In genomic region chr9:34846440-34846839, GRCm38 (mm10) we compare ENCODE assay signal across 22 mouse cellular contexts.
"Had no signal": no experiment of that assay in that cellular context is flagged by ENCODE, and none has a peak within 500 bp of the region (broad histone marks: within the 10 kb centered on the region; RNA-seq: fewer than 3 reads in every experiment).

No protein-coding gene starts in this region.

- H3K36me3 ChIP-seq: lung, embryonic 15.5 days; midbrain, embryonic 13.5 days; midbrain, embryonic 15.5 days; neural tube, embryonic 13.5 days; neural tube, embryonic 15.5 days; stomach, embryonic 15.5 days had no signal

- ATAC-seq: lung, postnatal 0 days; midbrain, embryonic 13.5 days; midbrain, embryonic 15.5 days had no signal

- H3K4me2 ChIP-seq: lung, embryonic 15.5 days; midbrain, embryonic 11.5 days; midbrain, embryonic 13.5 days; midbrain, embryonic 15.5 days; neural tube, embryonic 13.5 days; neural tube, embryonic 15.5 days; stomach, embryonic 15.5 days had no signal

- H3K9ac ChIP-seq: lung, embryonic 15.5 days; midbrain, embryonic 13.5 days; midbrain, embryonic 15.5 days; neural tube, embryonic 13.5 days; neural tube, embryonic 15.5 days; stomach, embryonic 15.5 days had no signal

- H3K4me1 ChIP-seq: lung, embryonic 15.5 days; megakaryocyte, embryonic 14.5 days; midbrain, embryonic 15.5 days; neural tube, embryonic 13.5 days; neural tube, embryonic 15.5 days; stomach, embryonic 15.5 days had no signal

- H3K27ac ChIP-seq: lung, embryonic 15.5 days; macrophage; midbrain, embryonic 13.5 days; midbrain, embryonic 15.5 days; neural tube, embryonic 13.5 days; neural tube, embryonic 15.5 days; stomach, embryonic 15.5 days; stomach, postnatal 0 days had no signal

- DNase-seq: lung, adult 2 months; lung, postnatal 14 days; lung, postnatal 36 days; retina, postnatal 1 day; right cerebral cortex, adult 18-20 months; right cerebral cortex, postnatal 25 days; right cerebral cortex, postnatal 4 days; spleen, adult 18-20 months; thymus, adult 2 months; thymus, postnatal 25 days; thymus, postnatal 4 days had no signal

- H3K27me3 ChIP-seq: lung, embryonic 15.5 days; midbrain, embryonic 13.5 days; midbrain, embryonic 15.5 days; neural tube, embryonic 13.5 days; neural tube, embryonic 15.5 days; stomach, embryonic 15.5 days had no signal

- H3K4me3 ChIP-seq: lung, embryonic 15.5 days; megakaryocyte, embryonic 14.5 days; midbrain, embryonic 13.5 days; midbrain, embryonic 15.5 days; neural tube, embryonic 13.5 days; neural tube, embryonic 15.5 days; stomach, embryonic 15.5 days had no signal
